Mouse (Mus musculus): Measurements from ENCODE around the gene Ube2d3. TPM values are rescaled to one million over a fixed set of nuclear protein-coding genes. Genes with fewer than 3 reads are reported as not detected.
"Not testable (repeated sequence)": the region's sequence is repeated elsewhere in the genome, so short reads cannot be mapped to it uniquely, and the experiment has no call there.

Gene Ube2d3
- polyA plus RNA-seq, 1 experiment from 2014 or later, result 536 TPM

GRCm38 (mm10) chr3:135468402-135468801 is 30.5 kb downstream of the Ube2d3 start:
- Histone ChIP-seq H3K9ac (replicated peaks; ENCODE audit: low read length) (no peak overlapping the region), H3K9me3 (ENCODE audit: low read length) (no peaks in the 10 kb centered on the region), H3K4me1 (ENCODE audit: insufficient read depth, low read length) (no peaks in the 10 kb centered on the region), H3K4me3 (ENCODE audit: low read length) (no peak overlapping the region), H3K36me3 (ENCODE audit: insufficient read depth, low read length) (0 out of 2 replicates have a peak, but pooled peaks cover 5% of the 10 kb centered on the region), H3K4me2 (replicated peaks; ENCODE audit: low read depth, low read length) (no peak overlapping the region), H3K27ac (ENCODE audit: low read length) (no peak overlapping the region), H3K27me3 (ENCODE audit: insufficient read depth, low read length) (no peaks in the 10 kb centered on the region)
- WGBS, result 79% methylated on average over 1 of the region's 1 CpGs
- ATAC-seq (ENCODE audit: low FRiP score, low TSS enrichment), result no peak

GRCm38 (mm10) chr3:135469146-135469545 is 31.2 kb downstream of the Ube2d3 start:
- Histone ChIP-seq H3K9ac (replicated peaks; ENCODE audit: low read length) (no peak overlapping the region), H3K4me2 (replicated peaks; ENCODE audit: low read depth, low read length) (no peak overlapping the region), H3K27me3 (ENCODE audit: insufficient read depth, low read length) (no peaks in the 10 kb centered on the region), H3K4me3 (ENCODE audit: low read length) (no peak overlapping the region), H3K27ac (ENCODE audit: low read length) (no peak overlapping the region), H3K36me3 (ENCODE audit: insufficient read depth, low read length) (0 out of 2 replicates have a peak, but pooled peaks cover 5% of the 10 kb centered on the region), H3K4me1 (ENCODE audit: insufficient read depth, low read length) (no peaks in the 10 kb centered on the region), H3K9me3 (ENCODE audit: low read length) (no peaks in the 10 kb centered on the region)
- peak; percentile 35; the same call in 1 of the 2 replicates for ATAC-seq (ENCODE audit: low FRiP score, low TSS enrichment)
- WGBS, result 54% methylated on average over 3 of the region's 3 CpGs

DNA sequence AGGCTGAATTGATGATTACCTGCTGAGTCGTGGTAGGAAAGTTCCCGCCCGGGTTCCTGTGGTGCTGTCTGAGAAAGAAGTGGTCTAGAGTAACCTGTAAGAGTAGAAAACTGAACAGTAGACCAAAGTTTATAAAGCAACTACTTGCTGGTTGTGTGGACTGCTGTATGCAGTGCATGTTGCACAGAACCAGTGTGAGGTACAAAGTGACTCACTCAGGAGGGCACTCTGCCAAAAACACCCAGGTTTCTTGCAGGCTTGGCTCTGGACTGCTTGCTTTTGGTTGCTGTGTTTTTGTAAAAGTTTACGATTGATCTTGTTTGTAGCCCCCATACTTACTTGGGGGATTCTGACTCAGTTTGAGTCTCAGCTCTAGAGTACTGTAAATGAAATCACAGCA is 32.0 kb downstream of the Ube2d3 start:
- H3K4me1 ChIP-seq (ENCODE audit: insufficient read depth, low read length), result no peaks in the 10 kb centered on the region
- no peak overlapping the region for H3K4me3 ChIP-seq (ENCODE audit: low read length)
- H3K27me3 ChIP-seq (ENCODE audit: insufficient read depth, low read length), result no peaks in the 10 kb centered on the region
- peak; percentile 37; the same call in 1 of the 2 replicates for ATAC-seq (ENCODE audit: low FRiP score, low TSS enrichment)
- no peaks in the 10 kb centered on the region for H3K9me3 ChIP-seq (ENCODE audit: low read length)
- H3K4me2 ChIP-seq (replicated peaks; ENCODE audit: low read depth, low read length), result no peak overlapping the region
- no peak overlapping the region for H3K27ac ChIP-seq (ENCODE audit: low read length)
- no peak overlapping the region for H3K9ac ChIP-seq (replicated peaks; ENCODE audit: low read length)
- 37% methylated on average over 4 of the region's 4 CpGs for WGBS
- 0 out of 2 replicates have a peak, but pooled peaks cover 5% of the 10 kb centered on the region for H3K36me3 ChIP-seq (ENCODE audit: insufficient read depth, low read length)

DNA sequence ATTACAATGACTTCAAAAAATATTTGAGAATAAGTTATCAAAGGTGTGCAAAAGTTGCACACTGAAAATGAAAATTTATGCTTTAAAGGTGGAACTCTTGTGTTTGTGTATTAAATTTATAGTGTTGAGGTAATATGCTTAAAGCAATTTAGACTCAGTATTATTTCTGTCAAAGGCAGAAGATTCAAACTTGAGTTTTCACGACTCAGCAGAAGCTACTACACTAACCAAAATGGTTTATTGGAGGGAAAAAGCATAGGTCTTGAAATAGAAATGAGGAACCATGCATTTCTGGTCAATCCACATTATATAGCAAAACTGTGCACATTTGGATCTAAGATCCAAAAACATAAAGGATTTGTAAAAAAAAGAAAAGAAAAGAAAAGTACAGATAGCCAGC is 32.9 kb downstream of the Ube2d3 start:
- WGBS, result 67% methylated on average over 1 of the region's 1 CpGs
- Histone ChIP-seq H3K36me3 (ENCODE audit: insufficient read depth, low read length) (0 out of 2 replicates have a peak, but pooled peaks cover 5% of the 10 kb centered on the region), H3K27me3 (ENCODE audit: insufficient read depth, low read length) (no peaks in the 10 kb centered on the region), H3K9ac (replicated peaks; ENCODE audit: low read length) (no peak overlapping the region), H3K4me3 (ENCODE audit: low read length) (no peak overlapping the region), H3K4me1 (ENCODE audit: insufficient read depth, low read length) (no peaks in the 10 kb centered on the region), H3K9me3 (ENCODE audit: low read length) (no peaks in the 10 kb centered on the region), H3K27ac (ENCODE audit: low read length) (no peak overlapping the region), H3K4me2 (replicated peaks; ENCODE audit: low read depth, low read length) (no peak overlapping the region)
- ATAC-seq (ENCODE audit: low FRiP score, low TSS enrichment), result no peak

- Histone ChIP-seq H3K9me3 (ENCODE audit: low read length) (no peaks in the 10 kb centered on the region), H3K27ac (ENCODE audit: low read length) (no peak overlapping the region), H3K27me3 (ENCODE audit: insufficient read depth, low read length) (no peaks in the 10 kb centered on the region), H3K4me1 (ENCODE audit: insufficient read depth, low read length) (no peaks in the 10 kb centered on the region), H3K4me2 (replicated peaks; ENCODE audit: low read depth, low read length) (no peak overlapping the region), H3K36me3 (ENCODE audit: insufficient read depth, low read length) (no peaks in the 10 kb centered on the region), H3K9ac (replicated peaks; ENCODE audit: low read length) (no peak overlapping the region), H3K4me3 (ENCODE audit: low read length) (no peak overlapping the region)
- WGBS, result 78% methylated on average over 8 of the region's 8 CpGs
- ATAC-seq (ENCODE audit: low FRiP score, low TSS enrichment), result peak; percentile 52
Measured at GRCm38 (mm10) chr3:135475025-135475424, 37.1 kb downstream of the Ube2d3 start.

DNA sequence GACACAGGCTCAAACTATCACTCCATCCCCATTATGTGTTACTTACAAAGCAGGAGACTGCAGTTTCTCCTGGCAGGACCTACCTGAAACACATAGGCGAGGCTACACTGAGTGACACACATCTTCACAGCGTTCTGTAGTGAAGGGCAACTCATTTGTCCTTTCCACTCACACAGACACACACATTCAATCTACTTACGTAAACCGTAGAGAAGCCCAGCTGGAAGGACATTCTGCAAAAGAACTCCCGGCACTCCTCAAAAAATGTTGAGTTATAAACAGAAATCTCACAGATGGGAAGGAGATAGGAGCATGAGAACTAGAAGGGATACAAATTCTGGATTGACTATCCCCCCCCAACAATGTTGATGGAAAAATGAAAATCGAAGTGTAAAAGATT is 38.3 kb downstream of the Ube2d3 start:
- no peaks in the 10 kb centered on the region for H3K36me3 ChIP-seq (ENCODE audit: insufficient read depth, low read length)
- no peak overlapping the region for H3K4me2 ChIP-seq (replicated peaks; ENCODE audit: low read depth, low read length)
- ATAC-seq (ENCODE audit: low FRiP score, low TSS enrichment), result no peak
- H3K27ac ChIP-seq (ENCODE audit: low read length), result no peak overlapping the region
- no peaks in the 10 kb centered on the region for H3K27me3 ChIP-seq (ENCODE audit: insufficient read depth, low read length)
- no peaks in the 10 kb centered on the region for H3K9me3 ChIP-seq (ENCODE audit: low read length)
- H3K4me1 ChIP-seq (ENCODE audit: insufficient read depth, low read length), result no peaks in the 10 kb centered on the region
- no peak overlapping the region for H3K9ac ChIP-seq (replicated peaks; ENCODE audit: low read length)
- WGBS, result 74% methylated on average over 6 of the region's 6 CpGs
- no peak overlapping the region for H3K4me3 ChIP-seq (ENCODE audit: low read length)

DNA sequence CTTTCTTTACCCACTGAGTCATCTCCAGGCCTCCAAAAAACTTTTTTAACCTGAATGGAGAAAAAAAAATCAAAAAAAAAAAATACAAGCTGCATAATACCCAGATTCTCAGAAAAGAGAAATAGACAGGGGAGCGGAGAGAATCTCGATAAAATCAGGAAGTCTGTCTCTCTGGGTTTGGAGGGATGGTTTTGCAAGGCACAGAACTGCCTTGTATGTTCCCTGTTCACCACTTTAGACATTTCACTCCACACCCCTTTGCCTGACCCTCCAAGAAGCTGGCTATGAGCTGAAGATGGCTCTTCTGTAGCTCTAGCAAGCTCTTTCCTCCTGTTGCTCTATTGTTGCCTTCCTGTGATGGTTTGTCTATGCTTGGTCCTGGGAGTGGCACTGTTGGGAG is 39.0 kb downstream of the Ube2d3 start:
- H3K27me3 ChIP-seq (ENCODE audit: insufficient read depth, low read length), result no peaks in the 10 kb centered on the region
- ATAC-seq (ENCODE audit: low FRiP score, low TSS enrichment), result no peak
- WGBS, result 94% methylated on average over 2 of the region's 2 CpGs

GRCm38 (mm10) chr3:135479090-135479489 is 41.1 kb downstream of the Ube2d3 start:
- not testable (repeated sequence) for H3K9me3 ChIP-seq (ENCODE audit: low read length); H3K9ac ChIP-seq (replicated peaks; ENCODE audit: low read length); H3K4me2 ChIP-seq (replicated peaks; ENCODE audit: low read depth, low read length); H3K36me3 ChIP-seq (ENCODE audit: insufficient read depth, low read length); H3K4me3 ChIP-seq (ENCODE audit: low read length); H3K27me3 ChIP-seq (ENCODE audit: insufficient read depth, low read length); H3K4me1 ChIP-seq (ENCODE audit: insufficient read depth, low read length); H3K27ac ChIP-seq (ENCODE audit: low read length); ATAC-seq (ENCODE audit: low FRiP score, low TSS enrichment)
- 83% methylated on average over 5 of the region's 5 CpGs for WGBS

More for the DNA sequence above, 39.0 kb downstream of the Ube2d3 start:
- no peak overlapping the region for H3K9ac ChIP-seq (replicated peaks; ENCODE audit: low read length)
- no peak overlapping the region for H3K4me3 ChIP-seq (ENCODE audit: low read length)
- 0 out of 2 replicates have a peak, but pooled peaks cover 4% of the 10 kb centered on the region for H3K4me1 ChIP-seq (ENCODE audit: insufficient read depth, low read length)
- no peaks in the 10 kb centered on the region for H3K9me3 ChIP-seq (ENCODE audit: low read length)
- H3K36me3 ChIP-seq (ENCODE audit: insufficient read depth, low read length), result no peaks in the 10 kb centered on the region
- no peak overlapping the region for H3K4me2 ChIP-seq (replicated peaks; ENCODE audit: low read depth, low read length)
- no peak overlapping the region for H3K27ac ChIP-seq (ENCODE audit: low read length)

DNA sequence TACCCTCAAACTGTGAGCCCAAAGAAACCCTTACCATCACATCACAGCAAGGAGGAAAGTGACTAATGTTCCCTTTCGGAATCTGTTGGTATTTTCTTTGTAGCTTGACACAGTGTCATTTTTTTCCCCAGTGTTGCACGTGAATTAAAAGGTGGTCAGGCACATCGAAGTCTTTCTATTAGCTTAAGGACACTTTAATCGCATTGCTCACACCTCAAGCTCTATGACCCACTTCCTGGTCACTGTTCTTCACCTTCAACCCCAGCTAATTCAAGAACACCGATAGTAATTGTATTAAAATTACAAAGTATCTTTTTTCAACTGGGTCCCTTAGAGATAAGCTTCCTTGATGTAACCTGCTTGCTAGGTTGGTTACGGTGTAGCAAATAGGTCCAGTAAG is 42.8 kb downstream of the Ube2d3 start:
- Histone ChIP-seq H3K36me3 (ENCODE audit: insufficient read depth, low read length) (no peaks in the 10 kb centered on the region), H3K27me3 (ENCODE audit: insufficient read depth, low read length) (0 out of 2 replicates have a peak, but pooled peaks cover 2% of the 10 kb centered on the region), H3K9ac (replicated peaks; ENCODE audit: low read length) (no peak overlapping the region), H3K4me1 (ENCODE audit: insufficient read depth, low read length) (0 out of 2 replicates have a peak, but pooled peaks cover 7% of the 10 kb centered on the region), H3K9me3 (ENCODE audit: low read length) (no peaks in the 10 kb centered on the region), H3K27ac (ENCODE audit: low read length) (no peak overlapping the region), H3K4me2 (replicated peaks; ENCODE audit: low read depth, low read length) (no peak overlapping the region), H3K4me3 (ENCODE audit: low read length) (no peak overlapping the region)
- WGBS, result 83% methylated on average over 6 of the region's 6 CpGs
- ATAC-seq (ENCODE audit: low FRiP score, low TSS enrichment), result no peak

GRCm38 (mm10) chr3:135481608-135482007 is 43.7 kb downstream of the Ube2d3 start:
- WGBS, result 62% methylated on average over 3 of the region's 3 CpGs
- Histone ChIP-seq H3K4me3 (ENCODE audit: low read length) (no peak overlapping the region), H3K36me3 (ENCODE audit: insufficient read depth, low read length) (no peaks in the 10 kb centered on the region), H3K27me3 (ENCODE audit: insufficient read depth, low read length) (0 out of 2 replicates have a peak, but pooled peaks cover 2% of the 10 kb centered on the region), H3K4me1 (ENCODE audit: insufficient read depth, low read length) (0 out of 2 replicates have a peak, but pooled peaks cover 12% of the 10 kb centered on the region), H3K9ac (replicated peaks; ENCODE audit: low read length) (no peak overlapping the region), H3K4me2 (replicated peaks; ENCODE audit: low read depth, low read length) (no peak overlapping the region), H3K27ac (ENCODE audit: low read length) (no peak overlapping the region), H3K9me3 (ENCODE audit: low read length) (no peaks in the 10 kb centered on the region)
- ATAC-seq (ENCODE audit: low FRiP score, low TSS enrichment), result no peak

Measured in kidney, embryonic 16.5 days (tissue).